Mouse (Mus musculus): Measurements from ENCODE around the gene Myo19. TPM values are rescaled to one million over a fixed set of nuclear protein-coding genes. Genes with fewer than 3 reads are reported as not detected.

Myo19 gene
- polyA plus RNA-seq, 1 experiment: 24.7 TPM

- Histone ChIP-seq H3K27me3 (ENCODE audit: control insufficient read depth, insufficient read depth, low read length) (no peaks in the 10 kb centered on the region), H3K4me1 (ENCODE audit: control insufficient read depth, insufficient read depth, low read length) (no peaks in the 10 kb centered on the region; the same call in none of the 2 replicates), H3K4me3 (ENCODE audit: control insufficient read depth, low read depth, low read length) (no peak overlapping the region; the same call in 1 of the 2 replicates), H3K36me3 (ENCODE audit: control insufficient read depth, insufficient read depth, low read length) (no peaks in the 10 kb centered on the region), H3K27ac (ENCODE audit: control insufficient read depth, insufficient read depth, low read depth, low read length) (no peak overlapping the region)
- no peak for TF ChIP-seq CTCF (IDR thresholded peaks at IDR 0.05; ENCODE audit: control insufficient read depth, insufficient read depth, insufficient replicate concordance, low read depth, low read length)
- TF ChIP-seq POLR2A (IDR thresholded peaks at IDR 0.05; ENCODE audit: control insufficient read depth, low read depth, low read length): no peak
Observed at GRCm38 (mm10) chr11:84958271-84958630, 78.3 kb downstream of the Myo19 start.

GRCm38 (mm10) chr11:84959181-84959580 lies 79.2 kb downstream of the Myo19 start:
- no peaks in the 10 kb centered on the region; the same call in none of the 2 replicates for H3K4me1 ChIP-seq (ENCODE audit: control insufficient read depth, insufficient read depth, low read length)
- H3K27me3 ChIP-seq (ENCODE audit: control insufficient read depth, insufficient read depth, low read length): no peaks in the 10 kb centered on the region
- no peaks in the 10 kb centered on the region for H3K36me3 ChIP-seq (ENCODE audit: control insufficient read depth, insufficient read depth, low read length)
- H3K27ac ChIP-seq (ENCODE audit: control insufficient read depth, insufficient read depth, low read depth, low read length): no peak overlapping the region
- no peak overlapping the region for H3K4me3 ChIP-seq (ENCODE audit: control insufficient read depth, low read depth, low read length)
- no peak for TF ChIP-seq CTCF (IDR thresholded peaks at IDR 0.05; ENCODE audit: control insufficient read depth, insufficient read depth, insufficient replicate concordance, low read depth, low read length)
- TF ChIP-seq POLR2A (IDR thresholded peaks at IDR 0.05; ENCODE audit: control insufficient read depth, low read depth, low read length): no peak

GRCm38 (mm10) chr11:84959701-84960181 lies 79.8 kb downstream of the Myo19 start:
- no peaks in the 10 kb centered on the region for H3K27me3 ChIP-seq (ENCODE audit: control insufficient read depth, insufficient read depth, low read length)
- H3K4me3 ChIP-seq (ENCODE audit: control insufficient read depth, low read depth, low read length): no peak overlapping the region
- H3K27ac ChIP-seq (ENCODE audit: control insufficient read depth, insufficient read depth, low read depth, low read length): no peak overlapping the region

GRCm38 (mm10) chr11:84960291-84960690 lies 80.3 kb downstream of the Myo19 start:
- Histone ChIP-seq H3K27ac (ENCODE audit: control insufficient read depth, insufficient read depth, low read depth, low read length) (no peak overlapping the region), H3K4me1 (ENCODE audit: control insufficient read depth, insufficient read depth, low read length) (no peaks in the 10 kb centered on the region; the same call in none of the 2 replicates), H3K36me3 (ENCODE audit: control insufficient read depth, insufficient read depth, low read length) (no peaks in the 10 kb centered on the region), H3K4me3 (ENCODE audit: control insufficient read depth, low read depth, low read length) (no peak overlapping the region), H3K27me3 (ENCODE audit: control insufficient read depth, insufficient read depth, low read length) (no peaks in the 10 kb centered on the region)
- TF ChIP-seq CTCF (IDR thresholded peaks at IDR 0.05; ENCODE audit: control insufficient read depth, insufficient read depth, insufficient replicate concordance, low read depth, low read length): no peak

More at GRCm38 (mm10) chr11:84959701-84960181, 79.8 kb downstream of the Myo19 start:
- Histone ChIP-seq H3K4me1 (ENCODE audit: control insufficient read depth, insufficient read depth, low read length) (no peaks in the 10 kb centered on the region; the same call in none of the 2 replicates), H3K36me3 (ENCODE audit: control insufficient read depth, insufficient read depth, low read length) (no peaks in the 10 kb centered on the region)
- TF ChIP-seq CTCF (IDR thresholded peaks at IDR 0.05; ENCODE audit: control insufficient read depth, insufficient read depth, insufficient replicate concordance, low read depth, low read length) (no peak), POLR2A (IDR thresholded peaks at IDR 0.05; ENCODE audit: control insufficient read depth, low read depth, low read length) (no peak)

GRCm38 (mm10) chr11:84960780-84961179 lies 80.8 kb downstream of the Myo19 start:
- no peaks in the 10 kb centered on the region for H3K36me3 ChIP-seq (ENCODE audit: control insufficient read depth, insufficient read depth, low read length)
- no peak overlapping the region for H3K4me3 ChIP-seq (ENCODE audit: control insufficient read depth, low read depth, low read length)
- no peaks in the 10 kb centered on the region; the same call in none of the 2 replicates for H3K4me1 ChIP-seq (ENCODE audit: control insufficient read depth, insufficient read depth, low read length)
- TF ChIP-seq POLR2A (IDR thresholded peaks at IDR 0.05; ENCODE audit: control insufficient read depth, low read depth, low read length) (no peak), CTCF (IDR thresholded peaks at IDR 0.05; ENCODE audit: control insufficient read depth, insufficient read depth, insufficient replicate concordance, low read depth, low read length) (no peak)
- no peaks in the 10 kb centered on the region for H3K27me3 ChIP-seq (ENCODE audit: control insufficient read depth, insufficient read depth, low read length)
- H3K27ac ChIP-seq (ENCODE audit: control insufficient read depth, insufficient read depth, low read depth, low read length): no peak overlapping the region

Other genes with a start within 250 kb of the Myo19 start
- 3.6 and 4.2 TPM in 2 replicates for gene Mrm1, start 60.6 kb upstream of the Myo19 start, polyA plus RNA-seq (2012; rRNA removed)
- gene Dhrs11, start 51.2 kb upstream of the Myo19 start, polyA plus RNA-seq (2012; rRNA removed): 34.0 and 35.2 TPM in 2 replicates
- gene Ggnbp2, start 9.3 kb upstream of the Myo19 start, polyA plus RNA-seq (2012; rRNA removed): 274 and 308 TPM in 2 replicates
- gene Pigw, start 137 bp downstream of the Myo19 start, polyA plus RNA-seq (2012; rRNA removed): 1.9 and 2.9 TPM in 2 replicates
- 44.6 and 45.3 TPM in 2 replicates for gene Znhit3, start 36.2 kb downstream of the Myo19 start, polyA plus RNA-seq (2012; rRNA removed)
- gene Car4, start 77.6 kb downstream of the Myo19 start, polyA plus RNA-seq (2012; rRNA removed): 2.4 and 4.0 TPM in 2 replicates